Mouse (Mus musculus): ENCODE measurements around the gene Vpreb1.

The Vpreb1 gene

GRCm38 (mm10) chr16:16870617-16871331 is at the start of gene Vpreb1, which contains the start of gene Top3b:
Vpreb1 (minus strand) TSS chr16:16870843.
Top3b (plus strand) TSS chr16:16870736.
- in situ Hi-C loops (cut with MboI; ENCODE audit: unreplicated experiment in 2 of 2): loop anchor here (25.0 kb wide), 2 partner anchors 1008 to 1283 kb away; partner anchors contain the start of gene Mzt2 (in 1 of the 2)

DNA sequence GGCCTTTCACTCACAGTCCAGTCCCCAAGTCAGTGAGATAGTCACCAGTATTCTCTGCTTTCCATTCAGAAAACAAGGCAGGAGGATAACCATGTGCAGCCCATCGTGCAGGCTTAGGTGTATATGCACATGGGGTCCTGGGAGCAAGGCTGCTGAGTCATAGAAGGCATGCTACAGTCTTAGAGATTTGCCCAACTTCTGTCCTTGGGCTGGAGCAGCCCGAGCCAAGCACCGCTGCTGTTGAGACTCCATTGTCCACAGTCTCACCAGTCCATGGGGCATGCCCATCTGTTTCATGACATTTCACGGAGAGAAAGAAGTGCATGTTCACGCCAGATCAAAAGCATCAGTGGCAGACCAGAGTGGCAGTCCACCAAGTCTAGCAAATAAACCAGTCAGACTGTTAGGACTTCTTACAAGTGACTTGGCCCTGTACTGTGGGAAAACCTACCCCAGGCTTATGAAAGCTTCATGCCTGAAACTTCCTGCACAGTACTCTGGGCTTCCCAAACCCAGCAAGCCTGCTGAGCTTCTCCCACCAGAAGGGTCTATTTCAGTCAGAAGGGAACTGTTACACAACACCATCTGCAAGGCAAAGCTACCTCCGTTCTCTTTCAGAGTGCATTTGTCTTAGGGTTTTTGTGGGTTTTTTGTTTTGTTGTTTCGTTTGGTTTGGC is 47.9 kb upstream of the Vpreb1 start:
- in situ Hi-C loops (cut with MboI; ENCODE audit: unreplicated experiment in 2 of 2): loop anchor here (5.0 to 25.0 kb wide), 3 partner anchors 311 to 706 kb away; partner anchors contain the start of genes Pkp2 (in 2 of the 2) and Yars2 (in 1 of the 2)

DNA sequence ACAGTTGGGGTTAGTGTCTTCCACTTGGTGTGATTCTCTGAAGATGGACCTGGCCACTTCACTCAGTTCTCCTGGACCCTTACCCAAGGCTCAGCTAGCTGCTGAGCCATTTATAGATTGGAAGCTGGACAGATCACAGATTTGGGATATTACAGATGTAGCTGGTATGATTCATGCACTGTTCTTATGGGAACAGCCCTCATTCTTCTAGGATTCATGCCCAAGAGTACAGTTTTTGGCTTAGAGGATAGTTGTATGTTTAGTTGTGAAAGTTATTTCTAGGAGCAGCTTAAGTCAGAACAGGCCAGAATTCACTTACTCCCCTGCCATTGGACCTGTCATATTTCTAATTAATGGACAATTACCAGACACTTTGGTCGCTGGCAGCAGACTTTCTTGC is 42.8 kb upstream of the Vpreb1 start:
- in situ Hi-C loops (cut with MboI; ENCODE audit: unreplicated experiment in 2 of 2): loop anchor here (5.0 to 25.0 kb wide), 3 partner anchors 316 to 701 kb away; partner anchors contain the start of genes Pkp2 (in 2 of the 2) and Yars2 (in 1 of the 2)

GRCm38 (mm10) chr16:16911641-16912597 is 41.3 kb upstream of the Vpreb1 start:
- in situ Hi-C loops (cut with MboI; ENCODE audit: unreplicated experiment in 2 of 2): loop anchor here (5.0 to 25.0 kb wide), 3 partner anchors 315 to 700 kb away; partner anchors contain the start of genes Pkp2 (in 2 of the 2) and Yars2 (in 1 of the 2)

DNA sequence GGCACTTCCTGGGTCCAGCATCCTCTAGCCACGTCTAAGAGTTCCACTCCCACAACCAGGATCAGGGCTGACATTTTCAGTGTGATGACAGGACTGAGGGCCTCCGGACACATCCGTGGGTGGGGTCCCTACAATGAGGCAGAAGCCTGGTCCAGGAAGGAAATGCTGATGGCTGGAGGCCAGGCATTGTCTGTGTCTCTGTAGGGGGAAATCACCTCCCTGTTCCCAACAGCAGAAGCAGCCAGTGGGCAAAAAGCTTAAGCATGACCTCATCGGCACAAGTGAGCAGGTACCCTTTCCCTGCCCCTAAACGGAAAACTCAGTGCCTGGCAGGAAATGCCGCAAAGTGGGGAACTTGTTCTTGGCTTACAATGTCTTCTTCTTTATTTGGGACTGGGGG is 37.2 kb upstream of the Vpreb1 start:
- in situ Hi-C loops (cut with MboI; ENCODE audit: unreplicated experiment in 2 of 2): loop anchor here (5.0 to 25.0 kb wide), 2 partner anchors 595 to 695 kb away; partner anchors contain the start of gene Pkp2 (in 2 of the 2)

DNA sequence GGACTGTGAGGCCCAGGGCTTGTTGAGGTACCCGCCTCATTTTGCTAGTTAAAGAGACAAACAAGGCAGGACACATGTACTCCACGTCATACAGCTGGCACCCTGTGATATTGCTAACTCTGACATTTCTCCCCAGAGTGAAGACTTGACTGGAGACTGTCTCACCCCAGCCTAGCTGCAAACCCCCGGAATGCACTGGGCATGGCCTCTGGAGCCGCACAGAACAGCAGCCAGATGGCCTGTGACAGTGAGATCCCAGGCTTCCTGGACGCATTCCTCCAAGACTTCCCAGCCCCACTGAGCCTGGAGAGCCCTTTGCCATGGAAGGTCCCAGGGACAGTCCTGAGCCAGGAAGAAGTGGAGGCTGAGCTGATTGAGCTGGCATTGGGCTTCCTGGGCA is 32.5 kb upstream of the Vpreb1 start:
- in situ Hi-C loops (cut with MboI; ENCODE audit: unreplicated experiment in 2 of 2): loop anchor here (25.0 kb wide), 1 partner anchor 691 kb away; the partner anchor contains the start of gene Pkp2 (in 2 of the 2)

GRCm38 (mm10) chr16:16902329-16902728 is 31.7 kb upstream of the Vpreb1 start:
- in situ Hi-C loops (cut with MboI; ENCODE audit: unreplicated experiment in 2 of 2): loop anchor here (25.0 kb wide), 1 partner anchor 690 kb away; the partner anchor contains the start of gene Pkp2 (in 2 of the 2)

- in situ Hi-C loops (cut with MboI; ENCODE audit: unreplicated experiment in 2 of 2): loop anchor here (5.0 kb wide), 1 partner anchor 35 kb away; the partner anchor contains the start of gene Igll1 (in 2 of the 2)
These were observed 26.5 kb upstream of the Vpreb1 start for GRCm38 (mm10) chr16:16897056-16897584.

DNA sequence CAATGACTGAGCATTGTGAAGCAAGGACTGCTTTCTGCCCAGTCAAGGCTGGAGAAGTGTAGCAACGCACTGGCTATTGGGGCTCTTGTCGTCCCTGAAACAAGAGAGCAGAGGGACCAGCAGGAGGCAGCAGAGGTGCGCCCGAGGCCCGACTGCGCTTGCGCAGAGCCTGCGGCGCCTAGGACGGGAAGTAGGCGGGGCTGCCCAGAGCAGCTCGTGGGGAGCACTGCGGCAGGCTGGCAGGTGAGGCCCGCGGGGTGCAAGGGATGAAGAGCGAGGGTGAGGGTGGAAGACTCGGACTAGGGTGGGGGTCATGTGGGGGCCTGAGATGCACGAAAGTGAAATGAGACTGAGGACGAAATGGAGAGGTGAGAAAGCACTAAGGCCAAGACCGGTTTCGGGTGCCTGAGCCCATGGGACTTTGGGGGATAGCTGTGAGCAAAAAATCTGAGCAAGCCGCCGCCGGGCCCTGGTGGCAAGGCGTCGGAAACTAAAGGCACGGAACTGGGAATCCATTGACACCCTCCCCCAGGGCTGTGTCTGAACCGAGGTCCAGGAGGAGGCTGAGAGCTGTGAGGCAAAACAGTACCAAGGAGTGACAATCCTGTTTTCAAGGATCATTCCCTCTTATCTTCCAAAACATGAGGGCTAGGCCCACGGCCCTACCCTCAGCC is 25.9 kb upstream of the Vpreb1 start, which contains the start of gene Ppm1f:
Gene Ppm1f, plus strand, starts transcription at position 88 of the 674 bp plus-strand sequence.
- in situ Hi-C loops (cut with MboI; ENCODE audit: unreplicated experiment in 2 of 2): loop anchor here (5.0 kb wide), 1 partner anchor 34 kb away; the partner anchor contains the start of gene Igll1 (in 2 of the 2)

GRCm38 (mm10) chr16:16896015-16896381 is 25.4 kb upstream of the Vpreb1 start:
- in situ Hi-C loops (cut with MboI; ENCODE audit: unreplicated experiment in 2 of 2): loop anchor here (5.0 kb wide), 1 partner anchor 34 kb away; the partner anchor contains the start of gene Igll1 (in 2 of the 2)

DNA sequence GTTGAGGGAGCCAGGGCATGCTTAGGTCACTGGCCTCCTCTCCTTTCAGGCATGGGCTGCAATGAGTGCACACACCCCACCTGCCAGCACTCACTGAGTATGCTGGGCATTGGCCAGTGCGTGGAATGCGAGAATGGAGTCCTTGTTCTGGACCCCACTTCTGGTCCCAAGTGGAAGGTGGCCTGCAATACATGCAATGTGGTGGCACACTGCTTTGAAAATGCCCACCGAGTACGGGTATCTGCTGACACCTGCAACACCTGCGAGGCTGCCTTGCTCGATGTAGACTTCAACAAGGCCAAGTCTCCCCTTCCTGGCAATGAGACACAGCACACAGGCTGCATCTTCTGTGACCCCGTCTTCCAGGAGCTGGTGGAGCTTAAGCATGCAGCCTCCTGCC is 21.7 kb upstream of the Vpreb1 start:
- in situ Hi-C loops (cut with MboI; ENCODE audit: unreplicated experiment in 2 of 2): no loop called here

- in situ Hi-C loops (cut with MboI; ENCODE audit: unreplicated experiment in 2 of 2): no loop called here
These were observed 17.7 kb upstream of the Vpreb1 start for GRCm38 (mm10) chr16:16888341-16888740.

DNA sequence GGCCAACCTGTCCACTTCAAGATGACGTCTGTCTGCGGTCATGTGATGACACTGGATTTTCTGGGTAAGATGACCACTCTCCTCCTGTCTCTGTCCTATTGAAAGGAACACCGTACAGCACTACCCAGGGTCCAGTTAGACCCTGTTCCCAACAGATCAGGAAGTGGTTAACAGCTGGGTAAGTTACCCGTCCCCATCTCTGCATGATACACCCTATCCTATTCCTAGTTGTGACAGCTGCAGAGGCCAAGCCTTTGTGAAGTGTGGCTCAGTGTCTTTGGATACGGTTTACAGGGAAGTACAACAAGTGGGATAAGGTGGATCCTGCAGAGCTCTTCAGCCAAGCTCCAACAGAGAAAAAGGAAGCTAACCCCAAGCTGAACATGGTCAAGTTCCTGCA is 8.4 kb upstream of the Vpreb1 start:
- in situ Hi-C loops (cut with MboI; ENCODE audit: unreplicated experiment in 2 of 2): no loop called here

DNA sequence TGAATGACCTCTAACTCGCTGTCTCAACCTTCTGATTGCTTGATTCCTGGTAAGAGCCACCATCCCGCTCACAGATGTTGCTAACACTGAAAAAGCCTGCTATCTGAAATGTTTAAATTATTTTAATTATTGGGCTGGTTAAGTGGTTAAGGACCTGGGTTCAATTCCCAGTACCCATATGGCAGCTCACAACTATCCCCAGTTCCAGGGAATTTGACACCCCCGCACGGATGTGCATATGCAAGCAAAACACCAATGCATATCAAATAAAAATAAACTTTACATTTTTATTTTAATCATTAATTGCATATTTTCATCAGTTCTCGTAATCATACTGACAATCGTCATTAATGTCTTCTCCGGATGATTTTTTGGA is 414 bp downstream of the Vpreb1 start:
- in situ Hi-C loops (cut with MboI; ENCODE audit: unreplicated experiment in 2 of 2): loop anchor here (25.0 kb wide), 2 partner anchors 1008 to 1283 kb away; partner anchors contain the start of gene Mzt2 (in 1 of the 2)

- in situ Hi-C loops (cut with MboI; ENCODE audit: unreplicated experiment in 2 of 2): loop anchor here (10.0 to 25.0 kb wide), 7 partner anchors 119 to 1379 kb away; partner anchors contain the start of genes Mapk1 (in 1 of the 2), Mzt2 (in 1 of the 2), Ranbp1 (in 1 of the 2) and Rimbp3 (in 1 of the 2)
These were observed 4.7 kb downstream of the Vpreb1 start for GRCm38 (mm10) chr16:16865696-16866561.

DNA sequence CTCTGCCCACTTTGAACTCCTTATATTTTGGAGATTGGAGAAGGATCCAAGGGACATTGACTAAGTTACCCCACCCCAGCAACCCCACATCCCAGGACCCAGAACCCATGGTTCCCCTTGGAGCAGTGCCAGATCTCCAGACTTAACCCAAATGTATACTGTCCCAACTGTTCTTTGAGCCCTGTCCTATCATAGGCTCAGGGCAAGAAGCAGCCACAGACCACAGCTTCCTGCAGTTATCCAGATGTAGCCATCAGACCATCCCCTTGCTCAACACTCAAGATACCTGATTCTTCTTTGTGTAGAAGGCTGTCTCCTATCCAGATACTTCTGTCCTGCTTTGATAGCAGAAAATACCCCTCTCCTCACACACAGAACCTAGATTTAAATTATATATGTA is 5.4 kb downstream of the Vpreb1 start:
- in situ Hi-C loops (cut with MboI; ENCODE audit: unreplicated experiment in 2 of 2): loop anchor here (10.0 to 25.0 kb wide), 7 partner anchors 120 to 1380 kb away; partner anchors contain the start of genes Mapk1 (in 1 of the 2), Mzt2 (in 1 of the 2), Ranbp1 (in 1 of the 2) and Rimbp3 (in 1 of the 2)

GRCm38 (mm10) chr16:16863978-16864377 is 6.7 kb downstream of the Vpreb1 start, which contains the start of gene Igll1:
Igll1 (minus strand) TSS chr16:16863985.
- in situ Hi-C loops (cut with MboI; ENCODE audit: unreplicated experiment in 2 of 2): loop anchor here (5.0 to 25.0 kb wide), 8 partner anchors 33 to 1381 kb away; partner anchors contain the start of genes Ppm1f (in 2 of the 2), Mapk1 (in 1 of the 2), Mzt2 (in 1 of the 2) and Ranbp1 (in 1 of the 2)
